Mouse (Mus musculus) forebrain, embryonic 12.5 days (tissue): Measurements from ENCODE around the gene Wdr45. TPM values are rescaled to one million over a fixed set of nuclear protein-coding genes. Genes with fewer than 3 reads are reported as not detected.
"Not testable (repeated sequence)": the region's sequence is repeated elsewhere in the genome, so short reads cannot be mapped to it uniquely, and the experiment has no call there.

Experiments
- ATAC-seq: fragments of 200-750 bp; cut with Nextera tagmentation; 2 replicates; pipeline ENCODE4 v1.8.0; 2017; ENCODE audit warnings: moderate TSS enrichment; ENCODE audit not compliant: low FRiP score
- H3K27ac ChIP-seq: fragments of 300-500 bp; sonication (generic); 2 replicates; pipeline ENCODE4 v1.5.1; 2016; ENCODE audit warnings: mild to moderate bottlenecking
- H3K27me3 ChIP-seq: fragments of 300-500 bp; sonication (generic); 2 replicates; pipeline ENCODE4 v1.6.1; 2016; ENCODE audit warnings: mild to moderate bottlenecking
- H3K36me3 ChIP-seq: fragments of 300-500 bp; sonication (generic); replicated peaks from 2 replicates; pipeline ENCODE4 v1.6.1; 2016; ENCODE audit warnings: mild to moderate bottlenecking
- H3K4me1 ChIP-seq: fragments of 300-500 bp; sonication (generic); 2 replicates; pipeline ENCODE4 v1.6.1; 2016
- H3K4me2 ChIP-seq: fragments of 300-500 bp; sonication (generic); 2 replicates; pipeline ENCODE4 v1.6.1; 2016; ENCODE audit warnings: mild to moderate bottlenecking, moderate library complexity
- H3K4me3 ChIP-seq: fragments of 300-500 bp; sonication (generic); replicated peaks from 2 replicates; pipeline ENCODE4 v1.5.1; 2016; ENCODE audit warnings: mild to moderate bottlenecking
- H3K9ac ChIP-seq: fragments of 300-500 bp; sonication (generic); 2 replicates; pipeline ENCODE4 v1.6.1; 2016; ENCODE audit warnings: mild to moderate bottlenecking
- H3K9me3 ChIP-seq: fragments of 300-500 bp; sonication (generic); 2 replicates; pipeline ENCODE4 v1.6.1; 2016
- WGBS: fragments of 180-500 bp; shearing (Covaris S2); methylation state at CpG from one replicate; pipeline ENCODE4 v1.1.7; 2016; 5-methylcytosine and 5-hydroxymethylcytosine counted together
- polyA plus RNA-seq: library from polyadenylated mRNA; unstranded; fragments of >200 nt; fragmentation: Nextera tagmentation; extraction: Ambion mirVana; gene quantifications from 2 replicates; pipeline ENCODE4 v1.2.1, GENCODE M21; 2016

Wdr45 gene
- polyA plus RNA-seq, 1 experiment from 2014 or later: 21.1 TPM

DNA sequence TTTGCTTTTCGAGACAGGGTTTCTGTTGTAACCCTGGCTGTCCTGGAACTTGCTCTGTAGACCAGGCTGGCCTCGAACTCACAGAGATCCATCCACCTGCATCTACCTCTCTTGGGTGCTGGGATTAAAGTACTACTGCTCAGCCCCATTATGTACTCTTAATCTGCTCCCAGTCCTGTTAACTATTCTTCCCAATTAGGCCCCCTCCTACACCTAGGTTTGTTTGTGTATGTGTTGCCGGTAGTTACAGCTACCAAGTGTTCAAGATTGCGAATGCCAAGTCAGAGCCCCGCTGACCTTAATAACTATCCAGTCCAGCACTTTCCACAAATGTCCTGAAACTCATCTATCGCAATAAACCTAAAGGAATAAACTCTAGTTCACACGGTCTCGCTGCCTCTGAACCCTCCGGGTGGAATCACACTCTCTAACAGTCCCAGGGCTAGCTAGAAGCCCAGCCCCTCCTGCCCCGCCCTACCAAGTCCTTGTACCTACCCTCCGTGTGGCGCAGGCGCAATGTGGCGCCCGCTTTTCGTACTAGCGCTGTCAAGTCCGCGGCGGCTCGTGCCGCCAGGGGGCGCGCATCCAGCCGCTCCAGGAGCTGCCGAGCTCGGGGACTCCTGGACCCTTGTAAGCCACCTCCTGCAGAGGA lies 34.6 kb upstream of the Wdr45 start:
- 17% methylated on average over 27 of the region's 27 CpGs for WGBS
- H3K4me1 ChIP-seq: no peaks in the 10 kb centered on the region

DNA sequence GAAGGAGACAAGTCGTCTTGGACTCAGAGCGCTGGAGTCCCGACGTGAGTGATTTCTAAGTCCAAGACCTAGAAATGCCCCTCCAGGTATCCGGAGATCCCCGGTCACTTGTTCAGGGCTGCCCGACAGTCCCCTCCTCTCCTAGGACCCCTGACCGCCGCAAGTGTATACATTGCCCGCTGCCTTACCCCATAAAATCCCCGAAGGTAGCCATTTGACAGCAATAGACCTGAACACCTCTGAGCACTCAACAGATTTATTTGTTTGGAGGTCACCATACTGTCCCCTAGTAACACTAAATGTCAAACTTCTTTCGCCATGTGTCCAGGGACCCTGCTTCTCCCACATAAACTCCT lies 34.1 kb upstream of the Wdr45 start:
- H3K4me1 ChIP-seq: no peaks in the 10 kb centered on the region
- ATAC-seq: peak; percentile 53
- H3K9ac ChIP-seq: no peak overlapping the region
- H3K27me3 ChIP-seq: no peaks in the 10 kb centered on the region; the same call in 1 of the 2 replicates
- H3K36me3 ChIP-seq: no peaks in the 10 kb centered on the region
- H3K27ac ChIP-seq: no peak overlapping the region
- peak overlapping the region; percentile 52 for H3K4me2 ChIP-seq
- 30% methylated on average over 11 of the region's 12 CpGs for WGBS
- H3K4me3 ChIP-seq: peak overlapping the region; percentile 29
- H3K9me3 ChIP-seq: 0 out of 2 replicates have a peak, but pooled peaks cover 2% of the 10 kb centered on the region

More for the DNA sequence above, 34.6 kb upstream of the Wdr45 start:
- peak; percentile 94 for ATAC-seq
- H3K27me3 ChIP-seq: no peaks in the 10 kb centered on the region; the same call in 1 of the 2 replicates
- H3K27ac ChIP-seq: no peak overlapping the region
- peak overlapping the region; percentile 52 for H3K4me2 ChIP-seq
- peak overlapping the region; percentile 29 for H3K4me3 ChIP-seq
- H3K9me3 ChIP-seq: 0 out of 2 replicates have a peak, but pooled peaks cover 2% of the 10 kb centered on the region
- no peak overlapping the region for H3K9ac ChIP-seq
- no peaks in the 10 kb centered on the region for H3K36me3 ChIP-seq

DNA sequence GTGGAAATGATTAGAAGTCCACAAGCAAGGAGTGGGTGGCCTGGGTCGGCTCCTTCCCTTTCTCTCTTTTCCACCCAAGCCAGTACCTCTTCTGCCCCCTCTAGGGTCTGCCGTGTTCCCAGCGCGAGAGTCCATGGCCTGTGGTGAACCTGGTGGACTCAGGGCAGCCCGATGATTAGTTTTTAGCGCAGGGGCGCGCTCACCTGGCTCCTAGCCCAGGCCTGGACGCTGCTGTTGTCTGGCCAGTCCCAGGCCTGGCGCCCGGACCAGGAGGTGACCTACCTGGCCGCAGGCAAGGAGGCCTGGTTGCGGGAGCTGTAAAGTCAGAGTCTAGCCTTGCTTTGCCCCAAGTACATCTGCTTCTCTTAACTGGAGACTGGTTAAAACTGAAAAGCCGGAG lies 33.3 kb upstream of the Wdr45 start, which contains the start of gene Magix:
Magix (minus strand) TSS at position 388 of the 400 bp plus-strand sequence.
- H3K4me2 ChIP-seq: peak within 1 kb of the TSS; percentile 52
- no peaks in the 10 kb centered on the region for H3K4me1 ChIP-seq
- no peaks in the 10 kb centered on the region; the same call in 1 of the 2 replicates for H3K27me3 ChIP-seq
- no peak within 1 kb of the TSS for H3K9ac ChIP-seq
- 72% methylated on average over 14 of the region's 14 CpGs for WGBS
- no peak for ATAC-seq
- H3K27ac ChIP-seq: no peak within 1 kb of the TSS
- H3K4me3 ChIP-seq: peak within 1 kb of the TSS; percentile 29; the same call in 1 of the 2 replicates
- H3K36me3 ChIP-seq: no peaks in the 10 kb centered on the region
- H3K9me3 ChIP-seq: no peaks in the 10 kb centered on the region

DNA sequence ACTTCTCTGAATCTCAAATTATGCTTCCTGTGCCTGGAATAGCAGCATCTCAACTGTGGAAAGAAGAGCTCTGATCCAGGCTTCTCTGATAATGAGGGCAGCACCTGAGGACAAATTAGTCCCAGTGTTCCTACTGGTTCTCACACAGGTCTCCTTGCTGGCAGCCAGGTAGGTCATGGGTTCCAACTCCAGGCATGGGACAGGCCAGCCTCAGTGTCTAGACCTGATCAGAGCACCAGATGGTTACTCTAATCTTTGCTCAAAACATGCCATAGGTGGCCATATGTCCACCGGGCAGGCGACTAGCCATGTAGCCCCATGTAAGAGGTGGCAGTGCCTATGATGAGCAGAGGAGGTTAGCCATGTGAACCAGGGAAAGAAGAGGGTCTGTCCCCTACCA lies 25.8 kb upstream of the Wdr45 start:
- H3K4me1 ChIP-seq: no peaks in the 10 kb centered on the region
- H3K36me3 ChIP-seq: no peaks in the 10 kb centered on the region
- H3K27me3 ChIP-seq: no peaks in the 10 kb centered on the region
- no peaks in the 10 kb centered on the region for H3K9me3 ChIP-seq
- no peak overlapping the region for H3K4me2 ChIP-seq
- no peak for ATAC-seq
- H3K4me3 ChIP-seq: no peak overlapping the region
- 86% methylated on average over 2 of the region's 2 CpGs for WGBS
- no peak overlapping the region for H3K9ac ChIP-seq
- H3K27ac ChIP-seq: no peak overlapping the region

DNA sequence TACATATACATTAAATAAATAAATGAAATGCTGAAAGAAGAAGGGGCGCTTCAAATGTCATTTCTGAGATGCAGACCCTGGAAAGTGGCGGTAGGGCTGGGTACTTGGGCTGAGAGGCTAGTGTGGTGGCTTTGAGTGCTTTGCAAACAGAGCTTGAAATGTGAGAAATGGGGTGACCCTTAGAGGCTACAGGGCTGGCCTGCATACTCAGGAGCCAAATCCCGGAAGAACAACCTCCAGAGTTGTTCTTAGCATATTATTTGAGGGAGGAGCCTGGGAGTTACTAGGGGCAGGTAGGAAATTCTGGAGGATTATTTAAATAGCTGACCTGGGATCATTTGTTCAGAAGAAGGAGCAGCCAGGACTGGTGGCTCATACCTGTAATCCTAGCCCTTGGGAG lies 23.6 kb upstream of the Wdr45 start:
- no peaks in the 10 kb centered on the region for H3K27me3 ChIP-seq
- H3K4me1 ChIP-seq: no peaks in the 10 kb centered on the region
- H3K36me3 ChIP-seq: no peaks in the 10 kb centered on the region
- no peaks in the 10 kb centered on the region for H3K9me3 ChIP-seq
- no peak overlapping the region for H3K9ac ChIP-seq
- no peak overlapping the region for H3K4me2 ChIP-seq
- no peak overlapping the region for H3K4me3 ChIP-seq
- WGBS: 62% methylated on average over 3 of the region's 3 CpGs
- no peak for ATAC-seq
- no peak overlapping the region for H3K27ac ChIP-seq

DNA sequence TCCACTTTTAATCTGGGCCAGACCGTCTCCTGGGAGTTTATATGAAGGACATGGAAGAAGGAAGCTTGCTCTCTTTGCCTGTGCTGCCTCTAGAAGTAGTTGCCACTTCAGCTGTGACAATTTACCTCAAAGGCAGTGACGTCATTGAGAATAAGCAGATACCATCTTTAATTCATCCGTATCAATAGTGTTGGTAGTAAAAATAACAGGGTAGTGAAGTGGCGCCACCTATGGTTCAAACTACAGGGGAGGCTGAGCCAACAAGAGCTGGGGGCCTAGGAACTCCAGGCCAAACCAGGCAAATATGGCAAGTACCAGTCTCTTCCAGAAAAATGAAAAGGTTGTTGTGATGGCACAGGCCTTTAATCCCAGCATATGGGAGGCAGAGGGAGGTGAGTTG lies 21.3 kb upstream of the Wdr45 start:
- Histone ChIP-seq H3K9ac (no peak overlapping the region), H3K36me3 (no peaks in the 10 kb centered on the region), H3K9me3 (no peaks in the 10 kb centered on the region), H3K27me3 (no peaks in the 10 kb centered on the region), H3K4me3 (no peak overlapping the region), H3K4me1 (no peaks in the 10 kb centered on the region; the same call in 1 of the 2 replicates), H3K27ac (no peak overlapping the region), H3K4me2 (no peak overlapping the region)
- 42% methylated on average over 4 of the region's 4 CpGs for whole genome bisulfite sequencing
- ATAC-seq: no peak

DNA sequence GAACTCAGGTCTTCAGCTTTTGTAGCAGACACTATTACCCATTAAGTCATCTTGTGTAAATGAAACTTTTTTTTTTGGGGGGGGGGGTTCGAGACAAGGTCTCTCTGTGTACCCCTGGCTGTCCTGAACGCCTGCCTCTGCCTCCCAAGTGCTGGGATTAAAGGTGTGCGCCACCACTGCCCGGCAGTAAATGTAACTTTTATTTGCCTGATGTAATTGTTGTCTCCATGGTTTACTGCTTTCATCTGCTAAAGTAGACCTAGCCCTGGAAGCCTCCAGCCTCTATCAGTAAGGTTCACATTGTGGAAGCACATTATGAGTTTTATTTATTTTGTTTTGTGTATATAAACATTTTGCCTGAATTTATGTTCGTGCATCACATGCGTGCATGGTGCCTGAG lies 17.6 kb upstream of the Wdr45 start:
- H3K36me3 ChIP-seq: no peaks in the 10 kb centered on the region; the same call in 1 of the 2 replicates
- H3K4me3 ChIP-seq: peak overlapping the region; percentile 57; the same call in 1 of the 2 replicates
- H3K9me3 ChIP-seq: no peaks in the 10 kb centered on the region
- H3K27ac ChIP-seq: no peak overlapping the region
- H3K9ac ChIP-seq: no peak overlapping the region
- ATAC-seq: peak; percentile 55; the same call in 1 of the 2 replicates
- H3K4me1 ChIP-seq: peaks cover 4% of the 10 kb centered on the region; the same call in 1 of the 2 replicates
- H3K27me3 ChIP-seq: no peaks in the 10 kb centered on the region
- peak overlapping the region; percentile 35 for H3K4me2 ChIP-seq
- 45% methylated on average over 6 of the region's 6 CpGs for WGBS

DNA sequence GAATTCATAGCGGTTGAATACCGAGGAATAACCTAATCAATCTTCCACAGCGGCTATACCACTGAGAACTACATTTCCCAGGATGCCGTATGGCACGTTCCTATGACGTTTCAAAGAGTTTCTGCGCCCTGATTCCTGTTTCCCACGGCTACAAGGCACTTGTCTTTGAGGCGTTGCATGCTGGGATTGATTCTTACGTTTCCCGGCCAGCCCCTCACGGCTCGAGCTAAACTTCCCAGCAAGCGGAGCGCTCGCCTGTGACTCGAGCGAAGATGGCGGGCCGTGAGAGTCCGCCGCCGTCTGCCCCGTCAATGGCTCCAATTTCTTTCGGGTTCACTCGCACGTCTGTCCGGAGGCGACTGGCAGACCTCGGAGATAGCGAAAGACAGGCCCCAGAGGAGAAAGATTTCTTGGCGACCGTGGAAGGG lies 17.2 kb upstream of the Wdr45 start, which contains the start of gene Gpkow:
Gpkow (plus strand) TSS at position 178 of the 428 bp plus-strand sequence.
- Histone ChIP-seq H3K4me1 (peaks cover 4% of the 10 kb centered on the region; the same call in 1 of the 2 replicates), H3K4me3 (peak within 1 kb of the TSS; percentile 57), H3K9me3 (no peaks in the 10 kb centered on the region), H3K9ac (peak within 1 kb of the TSS; percentile 58), H3K36me3 (no peaks in the 10 kb centered on the region; the same call in 1 of the 2 replicates), H3K27me3 (no peaks in the 10 kb centered on the region), H3K4me2 (peak within 1 kb of the TSS; percentile 56), H3K27ac (no peak within 1 kb of the TSS)
- peak; percentile 94 for ATAC-seq
- WGBS: 18% methylated on average over 33 of the region's 33 CpGs

DNA sequence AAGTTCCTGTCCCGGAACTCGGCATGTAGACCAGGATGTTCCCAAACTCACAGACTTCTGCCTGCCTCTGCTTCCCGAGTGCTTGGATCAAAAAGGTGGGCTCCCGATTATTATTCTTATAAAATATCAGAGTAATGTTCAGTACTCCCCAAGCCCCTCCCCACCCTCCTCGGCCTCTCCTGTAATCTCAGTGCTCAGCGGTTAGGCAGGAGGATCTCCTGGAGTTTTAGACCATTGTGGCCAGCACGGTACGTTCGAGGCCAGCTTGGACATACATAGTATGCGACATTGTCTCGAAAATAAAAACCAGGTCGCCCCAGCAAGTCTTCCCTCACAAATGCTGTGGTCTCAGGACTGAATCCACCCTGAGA lies 384 bp upstream of the Wdr45 start:
- peak overlapping the region; percentile 33 for H3K4me3 ChIP-seq
- H3K27me3 ChIP-seq, H3K4me1 ChIP-seq, ATAC-seq, H3K9me3 ChIP-seq, H3K36me3 ChIP-seq, H3K27ac ChIP-seq, H3K9ac ChIP-seq: not testable (repeated sequence)
- H3K4me2 ChIP-seq: peak overlapping the region; percentile 46
- 28% methylated on average over 6 of the region's 12 CpGs for WGBS

DNA sequence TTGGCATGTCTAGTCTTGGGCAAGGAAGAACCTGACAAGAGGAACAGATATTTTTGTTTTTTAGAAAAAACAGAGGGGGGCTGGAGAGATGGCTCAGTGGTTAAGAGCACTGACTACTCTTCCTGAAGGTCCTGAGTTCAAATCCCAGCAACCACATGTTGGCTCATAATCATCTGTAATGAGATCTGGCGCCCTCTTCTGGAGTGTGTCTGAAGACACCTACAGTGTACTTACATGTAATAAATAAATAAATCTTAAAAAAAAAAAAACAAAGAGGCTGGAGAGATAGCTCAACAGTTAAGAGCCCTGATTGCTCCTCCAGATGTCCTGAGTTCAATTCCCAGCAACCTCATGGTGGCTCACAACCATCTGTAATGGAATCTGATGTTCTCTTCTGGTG lies 1.9 kb downstream of the Wdr45 start:
- 25% methylated on average over 1 of the region's 1 CpGs for WGBS
- not testable (repeated sequence) for H3K4me2 ChIP-seq, H3K9me3 ChIP-seq, H3K27me3 ChIP-seq, ATAC-seq, H3K9ac ChIP-seq, H3K4me3 ChIP-seq, H3K4me1 ChIP-seq, H3K27ac ChIP-seq, H3K36me3 ChIP-seq

DNA sequence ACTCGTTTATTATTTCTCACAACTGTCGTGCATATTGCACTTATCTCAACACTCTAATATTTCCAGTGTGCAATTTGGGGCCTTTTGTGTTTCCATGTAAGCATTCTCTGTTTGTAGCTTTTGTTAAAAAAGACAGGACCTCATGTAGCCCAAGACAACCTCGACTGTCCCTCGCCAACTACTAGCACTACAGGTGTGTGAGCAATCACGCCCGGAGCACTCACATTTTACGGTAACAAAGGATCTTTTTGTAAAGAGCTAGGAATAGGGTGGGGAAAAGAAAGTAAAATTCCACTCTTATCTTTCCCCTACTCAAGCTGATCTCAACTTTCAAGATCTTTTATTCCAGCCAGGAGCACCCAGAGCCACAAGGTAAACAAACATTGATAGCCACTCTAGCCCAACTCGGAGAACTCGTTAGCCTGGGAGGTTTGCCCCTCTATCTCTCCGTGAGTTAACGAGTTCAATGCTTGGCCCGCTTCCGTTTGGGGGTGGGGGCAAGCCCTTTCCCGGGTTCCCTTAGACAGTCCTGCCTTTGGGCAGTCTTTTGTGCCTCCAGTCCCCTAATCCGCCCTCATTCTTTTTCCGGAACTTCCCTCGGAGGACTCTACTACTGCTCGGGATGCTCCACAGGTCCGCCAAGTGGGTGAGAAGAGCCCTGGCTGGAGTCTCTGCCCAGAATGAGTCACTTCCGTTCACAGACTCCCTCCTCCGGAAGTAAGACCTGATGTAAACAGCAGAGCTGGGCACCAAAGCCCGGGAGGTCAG lies 7.6 kb downstream of the Wdr45 start, which contains the start of gene Gm45208:
Gm45208 (plus strand) TSS at position 732 of the 768 bp plus-strand sequence.
- Histone ChIP-seq H3K4me1 (peaks cover 4% of the 10 kb centered on the region; the same call in 1 of the 2 replicates), H3K9me3 (no peaks in the 10 kb centered on the region), H3K4me3 (peak within 1 kb of the TSS; percentile 52), H3K9ac (peak within 1 kb of the TSS; percentile 56), H3K27ac (peak within 1 kb of the TSS; percentile 88), H3K4me2 (peak within 1 kb of the TSS; percentile 62), H3K36me3 (peaks cover 4% of the 10 kb centered on the region; the same call in 1 of the 2 replicates), H3K27me3 (no peaks in the 10 kb centered on the region)
- 27% methylated on average over 22 of the region's 22 CpGs for WGBS
- peak; percentile 92 for ATAC-seq

DNA sequence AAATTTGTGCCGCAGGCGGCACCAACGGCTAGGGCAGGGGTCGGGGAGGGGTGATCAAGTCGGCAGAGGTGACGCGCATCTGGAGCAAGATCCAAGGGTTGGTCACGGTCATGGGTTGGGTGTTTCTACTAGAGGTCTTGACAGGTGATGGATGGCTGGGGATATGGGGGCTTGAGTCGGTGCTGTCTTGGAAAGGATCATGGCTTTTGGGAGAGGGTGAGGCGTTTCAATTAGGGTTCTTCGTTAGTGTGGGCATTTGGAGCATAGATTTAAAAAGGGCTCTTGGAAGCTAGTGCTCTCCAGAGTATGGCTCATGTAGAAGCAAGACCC lies 8.1 kb downstream of the Wdr45 start:
- WGBS: 23% methylated on average over 11 of the region's 11 CpGs
- peak; percentile 31; the same call in 1 of the 2 replicates for ATAC-seq
- peaks cover 10% of the 10 kb centered on the region; the same call in 1 of the 2 replicates for H3K36me3 ChIP-seq

More for the DNA sequence above, 8.1 kb downstream of the Wdr45 start:
- Histone ChIP-seq H3K4me3 (peak overlapping the region; percentile 52), H3K4me2 (peak overlapping the region; percentile 62), H3K27ac (no peak overlapping the region), H3K9ac (peak overlapping the region; percentile 56), H3K4me1 (peaks cover 4% of the 10 kb centered on the region; the same call in 1 of the 2 replicates), H3K27me3 (no peaks in the 10 kb centered on the region), H3K9me3 (no peaks in the 10 kb centered on the region)
